Mouse (Mus musculus): Measurements from ENCODE around the gene Uri1. TPM values are rescaled to one million over a fixed set of nuclear protein-coding genes. Genes with fewer than 3 reads are reported as not detected.

Uri1 gene
- polyA plus RNA-seq, 1 experiment from 2014 or later = 27.5 TPM

DNA sequence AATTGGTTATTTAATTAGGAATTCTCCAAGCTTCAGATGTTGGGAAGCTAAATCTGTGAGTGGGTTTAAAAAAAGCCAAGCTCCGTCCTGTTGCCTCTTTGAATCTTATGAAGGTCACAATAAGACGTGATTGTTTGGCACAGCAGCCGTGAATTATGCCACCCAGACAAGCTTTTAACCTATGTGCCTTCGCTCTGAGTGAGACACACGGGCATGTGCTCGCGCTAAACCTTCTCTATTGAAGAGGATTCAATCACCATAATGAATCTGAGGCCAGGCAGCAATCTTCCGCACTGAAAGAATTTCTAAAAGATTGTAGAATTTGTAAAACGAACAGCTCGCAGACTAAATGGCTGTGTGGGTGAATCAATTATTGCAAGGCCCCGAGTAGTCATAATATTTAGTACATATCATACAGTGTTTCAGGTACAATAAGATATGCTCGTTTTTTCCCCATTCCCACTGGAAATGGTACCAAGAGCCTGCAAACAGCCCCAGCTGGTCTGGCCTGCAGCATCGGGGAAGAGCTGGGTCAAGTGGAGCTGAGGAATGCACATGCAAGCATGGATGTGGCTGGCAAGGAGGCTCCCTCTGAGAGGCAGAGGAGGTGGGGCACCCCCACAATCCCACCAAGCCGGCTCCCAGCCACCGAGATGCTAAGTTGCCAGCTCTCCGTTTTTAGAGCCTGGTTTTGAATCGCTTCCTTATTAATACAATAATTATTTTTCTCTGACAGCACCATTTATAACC lies 101.5 kb downstream of the Uri1 start:
- 78% methylated on average over 17 of the region's 17 CpGs for WGBS
- no peak overlapping the region for H3K4me2 ChIP-seq
- no peaks in the 10 kb centered on the region for H3K4me1 ChIP-seq (replicated peaks)
- H3K4me3 ChIP-seq = no peak overlapping the region
- no peak overlapping the region for H3K9ac ChIP-seq
- H3K36me3 ChIP-seq = no peaks in the 10 kb centered on the region
- H3K27me3 ChIP-seq = no peaks in the 10 kb centered on the region
- no peak overlapping the region for H3K27ac ChIP-seq
- ATAC-seq (replicated peaks; ENCODE audit: insufficient number of reproducible peaks, insufficient read depth, low FRiP score, low read depth) = no peak
- no peaks in the 10 kb centered on the region for H3K9me3 ChIP-seq (replicated peaks)

DNA sequence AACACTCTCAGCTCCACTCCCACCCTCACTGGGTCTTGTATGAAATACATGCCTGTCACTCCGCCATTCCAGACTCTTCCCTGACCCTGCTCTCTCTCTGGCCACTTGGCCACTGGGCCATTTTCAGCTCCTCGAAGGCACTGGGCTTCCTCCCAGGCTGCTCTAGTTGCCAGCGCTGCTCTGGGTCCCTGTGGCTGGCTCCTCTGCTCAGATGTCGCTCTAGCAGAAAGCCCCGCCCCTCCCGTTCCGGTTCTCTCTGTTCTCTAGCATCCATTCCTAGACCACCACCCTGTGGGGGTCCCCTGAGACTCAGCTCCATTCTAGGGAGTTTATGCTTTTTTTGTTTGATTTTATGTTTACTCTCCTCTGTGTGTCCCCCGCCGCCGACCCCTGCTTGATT lies 104.4 kb downstream of the Uri1 start:
- Histone ChIP-seq H3K9me3 (replicated peaks) (no peaks in the 10 kb centered on the region), H3K9ac (no peak overlapping the region), H3K27me3 (no peaks in the 10 kb centered on the region), H3K27ac (no peak overlapping the region), H3K36me3 (no peaks in the 10 kb centered on the region), H3K4me3 (no peak overlapping the region), H3K4me2 (no peak overlapping the region), H3K4me1 (replicated peaks) (no peaks in the 10 kb centered on the region)
- no peak for ATAC-seq (replicated peaks; ENCODE audit: insufficient number of reproducible peaks, insufficient read depth, low FRiP score, low read depth)
- 56% methylated on average over 10 of the region's 10 CpGs for WGBS

DNA sequence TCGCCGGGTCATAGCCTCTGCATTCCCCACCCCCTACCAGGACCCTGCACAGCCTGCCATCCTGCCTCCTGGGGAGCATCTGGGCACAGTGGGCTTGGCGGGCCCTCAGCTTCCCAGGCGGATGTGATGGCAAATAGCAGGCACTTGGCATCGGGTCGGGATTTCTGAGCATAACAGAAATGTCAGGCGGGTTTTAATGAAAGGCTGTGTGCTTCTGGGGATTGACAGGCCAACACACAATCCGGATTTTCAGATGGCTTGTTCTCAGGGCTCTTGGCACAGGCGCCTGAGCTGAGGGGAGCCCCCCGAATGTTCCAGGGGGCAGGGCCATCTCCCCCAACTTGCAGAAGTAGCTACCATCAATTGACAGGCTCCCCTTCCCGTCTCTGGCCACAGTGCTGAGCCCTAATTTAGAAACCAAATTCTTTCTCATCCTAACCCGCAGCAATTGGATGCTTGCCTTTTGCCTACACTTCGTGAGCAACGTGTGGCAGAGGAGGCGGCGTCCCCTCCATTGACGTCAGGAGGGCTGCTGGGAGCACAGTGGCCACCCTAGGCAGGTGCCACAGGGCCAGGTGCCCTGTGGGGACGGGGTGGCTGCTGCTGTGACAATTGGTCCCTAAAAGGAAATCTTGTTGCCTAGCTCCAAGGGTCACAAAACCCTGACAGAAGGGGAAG lies 106.5 kb downstream of the Uri1 start:
- Histone ChIP-seq H3K9me3 (replicated peaks) (no peaks in the 10 kb centered on the region), H3K27ac (no peak overlapping the region), H3K4me3 (no peak overlapping the region), H3K4me1 (replicated peaks) (no peaks in the 10 kb centered on the region), H3K27me3 (no peaks in the 10 kb centered on the region), H3K4me2 (no peak overlapping the region), H3K36me3 (no peaks in the 10 kb centered on the region), H3K9ac (no peak overlapping the region)
- ATAC-seq (replicated peaks; ENCODE audit: insufficient number of reproducible peaks, insufficient read depth, low FRiP score, low read depth) = no peak
- WGBS = 59% methylated on average over 18 of the region's 18 CpGs

DNA sequence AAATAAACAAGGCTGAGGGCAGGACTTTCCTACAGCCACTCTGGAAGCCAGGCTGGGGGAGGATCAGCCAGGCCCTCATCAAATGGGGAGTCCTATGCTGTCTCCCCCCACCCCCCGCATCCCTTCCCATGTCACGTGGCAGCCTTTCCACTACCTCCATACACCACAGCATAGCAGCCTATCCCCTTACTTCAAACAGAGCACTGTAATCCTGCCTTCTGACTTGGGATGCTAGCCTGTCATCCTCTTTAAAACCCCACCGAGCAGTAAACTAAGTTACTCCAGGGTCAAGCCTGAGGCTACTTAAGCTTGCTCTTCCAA lies 111.6 kb downstream of the Uri1 start:
- 48% methylated on average over 3 of the region's 3 CpGs for WGBS
- ATAC-seq (replicated peaks; ENCODE audit: insufficient number of reproducible peaks, insufficient read depth, low FRiP score, low read depth) = no peak
- no peak overlapping the region for H3K4me3 ChIP-seq
- peaks cover 3% of the 10 kb centered on the region; the same call in 1 of the 2 replicates for H3K4me1 ChIP-seq (replicated peaks)
- H3K36me3 ChIP-seq = no peaks in the 10 kb centered on the region
- no peak overlapping the region for H3K4me2 ChIP-seq
- H3K9ac ChIP-seq = no peak overlapping the region
- no peaks in the 10 kb centered on the region for H3K27me3 ChIP-seq
- no peaks in the 10 kb centered on the region for H3K9me3 ChIP-seq (replicated peaks)
- no peak overlapping the region for H3K27ac ChIP-seq

DNA sequence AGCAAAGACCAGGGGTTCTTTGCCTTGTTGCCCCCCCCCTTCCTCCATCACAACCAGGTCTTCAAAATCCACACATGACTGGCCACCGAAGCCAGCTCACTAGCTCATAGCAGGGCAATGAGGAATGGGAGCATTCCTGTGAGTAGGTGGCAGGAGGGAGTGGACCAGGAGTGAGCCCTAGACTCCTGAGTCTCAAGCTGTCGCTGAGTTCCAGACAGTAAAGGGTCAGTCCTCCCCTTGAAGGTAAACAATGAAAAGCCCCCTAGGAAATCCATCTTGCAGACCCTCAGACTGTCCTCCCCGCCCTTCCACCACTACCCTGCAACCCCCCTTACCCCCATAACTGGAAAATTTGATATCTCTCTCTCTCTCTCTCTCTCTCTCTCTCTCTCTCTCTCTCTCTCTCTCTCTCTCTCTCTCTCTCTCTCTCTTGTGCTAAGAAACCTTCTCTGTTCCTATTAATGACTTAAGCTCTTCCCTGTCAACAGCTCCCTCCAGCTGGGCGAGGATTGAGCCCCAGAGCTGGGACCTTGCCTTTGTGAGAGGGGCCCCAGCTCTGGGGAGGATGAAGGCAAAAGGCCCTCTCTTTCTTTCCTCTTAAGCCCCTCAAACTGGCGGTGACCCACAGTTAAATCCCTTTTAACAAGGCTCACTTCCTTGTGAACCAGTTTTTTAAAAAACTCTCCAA lies 112.1 kb downstream of the Uri1 start:
- H3K27ac ChIP-seq = no peak overlapping the region
- no peak for ATAC-seq (replicated peaks; ENCODE audit: insufficient number of reproducible peaks, insufficient read depth, low FRiP score, low read depth)

DNA sequence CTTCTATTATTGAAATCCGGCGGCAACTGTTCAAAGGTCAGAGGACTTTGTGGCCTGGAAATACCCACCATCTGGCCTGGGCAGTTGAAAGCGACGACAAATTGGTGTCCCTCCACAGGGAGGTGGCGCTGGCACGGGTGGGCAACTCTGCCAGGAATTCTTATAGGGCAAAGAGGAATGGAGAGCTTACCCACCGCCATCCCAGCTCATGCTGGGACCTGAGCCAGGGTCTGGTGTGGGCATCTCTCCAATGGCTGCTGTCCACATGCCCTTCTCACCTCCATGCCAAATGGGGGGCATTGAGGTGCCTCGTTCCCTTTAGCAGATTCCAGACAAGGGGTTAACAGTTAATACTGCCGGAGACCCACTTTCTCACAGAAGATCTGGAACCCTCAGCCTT lies 113.2 kb downstream of the Uri1 start:
- no peak overlapping the region for H3K27ac ChIP-seq
- no peaks in the 10 kb centered on the region for H3K27me3 ChIP-seq
- WGBS = 77% methylated on average over 9 of the region's 9 CpGs
- H3K4me2 ChIP-seq = no peak overlapping the region
- peaks cover 3% of the 10 kb centered on the region; the same call in 1 of the 2 replicates for H3K4me1 ChIP-seq (replicated peaks)
- H3K36me3 ChIP-seq = no peaks in the 10 kb centered on the region
- H3K9me3 ChIP-seq (replicated peaks) = no peaks in the 10 kb centered on the region
- ATAC-seq (replicated peaks; ENCODE audit: insufficient number of reproducible peaks, insufficient read depth, low FRiP score, low read depth) = no peak
- H3K4me3 ChIP-seq = no peak overlapping the region
- H3K9ac ChIP-seq = no peak overlapping the region

More for the DNA sequence above, 112.1 kb downstream of the Uri1 start:
- Histone ChIP-seq H3K4me3 (no peak overlapping the region), H3K36me3 (no peaks in the 10 kb centered on the region), H3K27me3 (no peaks in the 10 kb centered on the region), H3K9ac (no peak overlapping the region), H3K4me2 (no peak overlapping the region), H3K4me1 (replicated peaks) (peaks cover 3% of the 10 kb centered on the region; the same call in 1 of the 2 replicates), H3K9me3 (replicated peaks) (no peaks in the 10 kb centered on the region)
- 29% methylated on average over 5 of the region's 5 CpGs for WGBS

Other genes starting within 250 kb of the Uri1 start
- gene Zfp536, start 249.9 kb downstream of the Uri1 start, polyA plus RNA-seq (2015; fragmentation: Nextera tagmentation; extraction: Ambion mirVana) = 4.8 and 4.9 TPM in 2 replicates
- gene Ccne1, start 84.0 kb upstream of the Uri1 start, polyA plus RNA-seq (2015; fragmentation: Nextera tagmentation; extraction: Ambion mirVana) = 23.5 and 29.0 TPM in 2 replicates
- 14.9 and 20.4 TPM in 2 replicates for gene 1600014C10Rik, start 159.7 kb upstream of the Uri1 start, polyA plus RNA-seq (2015; fragmentation: Nextera tagmentation; extraction: Ambion mirVana)
- gene Plekhf1, start 204.5 kb upstream of the Uri1 start, polyA plus RNA-seq (2015; fragmentation: Nextera tagmentation; extraction: Ambion mirVana) = 5.4 and 6.4 TPM in 2 replicates
- 33.3 and 33.7 TPM in 2 replicates for gene Pop4, start 247.9 kb upstream of the Uri1 start, polyA plus RNA-seq (2015; fragmentation: Nextera tagmentation; extraction: Ambion mirVana)

All from heart, embryonic 15.5 days (tissue).